Comparison of ENCODE assay signal across 13 mouse cellular contexts in the genomic region with DNA sequence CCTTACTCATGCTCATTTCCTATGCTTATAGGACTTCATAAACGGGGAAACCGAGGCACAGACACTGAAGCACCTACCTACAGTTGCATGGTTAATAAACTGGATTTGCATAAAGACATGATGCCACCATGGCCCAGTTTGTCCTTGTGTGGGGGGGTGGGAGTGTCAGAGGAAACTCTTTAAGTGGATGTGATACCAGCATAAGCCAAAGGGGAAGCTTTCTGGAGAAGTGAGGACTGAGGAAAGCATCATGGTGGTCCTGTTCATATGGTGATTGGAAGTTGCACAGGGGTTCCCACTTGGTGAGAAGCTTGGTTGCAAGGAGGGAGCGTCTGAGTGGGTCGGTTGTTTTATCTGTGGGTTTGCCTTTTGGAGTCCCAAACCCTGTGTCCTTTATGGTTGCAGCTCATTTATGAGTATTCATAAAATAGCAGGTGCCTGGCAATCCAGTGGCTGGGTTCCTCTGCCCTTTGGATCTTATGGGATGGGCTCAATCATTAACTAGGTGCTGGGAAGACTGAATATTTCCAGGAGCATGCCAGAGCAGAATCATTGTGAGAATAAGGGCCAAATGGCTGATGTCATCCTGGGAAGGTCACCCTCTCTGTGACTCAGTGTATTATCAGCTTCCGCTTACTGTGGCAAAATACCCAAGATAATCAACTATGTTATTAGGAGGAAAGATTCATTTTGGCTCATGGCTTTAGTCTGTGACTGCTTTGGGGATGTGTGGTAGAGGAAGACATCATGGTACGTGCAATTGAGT.
DNase-seq lines count a peak whose midpoint lies in the region; ATAC-seq lines count a peak whose summit lies in the region.
"Had no signal": no experiment of that assay in that cellular context is flagged by ENCODE, and none has a peak within 500 bp of the region (broad histone marks: within the 10 kb centered on the region; RNA-seq: fewer than 3 reads in every experiment).

No protein-coding gene starts in this region.

- no peaks in the 10 kb centered on the region for H3K36me3 ChIP-seq in intestine, embryonic 14.5 days (ENCODE audit: control insufficient read depth, insufficient read depth, low read length)
- H3K36me3 ChIP-seq in limb, embryonic 15.5 days = no peaks in the 10 kb centered on the region
- H3K36me3 ChIP-seq: forebrain, embryonic 12.5 days; midbrain, embryonic 15.5 days had no signal

- H3K27ac ChIP-seq in intestine, embryonic 14.5 days (ENCODE audit: low read depth) = peak overlapping the region; percentile 75
- H3K27ac ChIP-seq in limb, embryonic 15.5 days = peak overlapping the region; percentile 90
- H3K27ac ChIP-seq: hindbrain, postnatal 0 days; midbrain, embryonic 15.5 days had no signal

- H3K27me3 ChIP-seq in intestine, embryonic 14.5 days (replicated peaks; ENCODE audit: control insufficient read depth, insufficient read depth, low read length) = no peaks in the 10 kb centered on the region
- H3K27me3 ChIP-seq in limb, embryonic 15.5 days = no peaks in the 10 kb centered on the region
- H3K27me3 ChIP-seq: forebrain, embryonic 12.5 days; midbrain, embryonic 15.5 days had no signal

- ATAC-seq in intestine, embryonic 14.5 days (replicated peaks; ENCODE audit: low FRiP score, low TSS enrichment, low read depth) = peak; percentile 88
- ATAC-seq in limb, embryonic 15.5 days (ENCODE audit: insufficient number of reproducible peaks, low FRiP score, low TSS enrichment, low read depth) = no peak

- H3K4me1 ChIP-seq in intestine, embryonic 14.5 days (replicated peaks; ENCODE audit: control insufficient read depth, insufficient read depth, low read length) = peaks cover 25% of the 10 kb centered on the region
- H3K4me1 ChIP-seq in limb, embryonic 15.5 days = peaks cover 38% of the 10 kb centered on the region

- WGBS in intestine, embryonic 14.5 days = 80% methylated on average over 6 of the region's 6 CpGs
- WGBS in limb, embryonic 15.5 days = 82% methylated on average over 6 of the region's 6 CpGs

- H3K9me3 ChIP-seq in intestine, embryonic 14.5 days (ENCODE audit: control insufficient read depth, low read length) = no peaks in the 10 kb centered on the region
- no peaks in the 10 kb centered on the region for H3K9me3 ChIP-seq in limb, embryonic 15.5 days
- H3K9me3 ChIP-seq: forebrain, embryonic 12.5 days; midbrain, embryonic 15.5 days had no signal

- peak; percentile 62 for DNase-seq in heart, adult 11 months
- DNase-seq in heart, postnatal 14 days = no peak
- peak; percentile 56 for DNase-seq in adrenal gland, adult 8-10 months
- DNase-seq in intestine, embryonic 14.5 days (ENCODE audit: low spot score) = peak; percentile 67
- DNase-seq in embryo, embryonic 9.5 days (ENCODE audit: extremely low spot score) = no peak
- no peak for DNase-seq in right cerebral cortex, postnatal 14 days
- DNase-seq in testis, postnatal 14 days (ENCODE audit: low spot score) = no peak
- DNase-seq: cerebellum, adult 18-20 months had no signal

- no peak overlapping the region for H3K4me2 ChIP-seq in intestine, embryonic 14.5 days (ENCODE audit: low read length)
- H3K4me2 ChIP-seq in limb, embryonic 15.5 days = no peak overlapping the region
- H3K4me2 ChIP-seq: forebrain, embryonic 12.5 days; heart, embryonic 11.5 days; midbrain, embryonic 15.5 days had no signal

- H3K9ac ChIP-seq in intestine, embryonic 14.5 days (ENCODE audit: low read length) = no peak overlapping the region
- no peak overlapping the region for H3K9ac ChIP-seq in limb, embryonic 15.5 days
- H3K9ac ChIP-seq: forebrain, embryonic 12.5 days; midbrain, embryonic 15.5 days had no signal

- intact Hi-C loops in heart, postnatal 14 days (cut with DNase I) = no loop called here

- H3K4me3 ChIP-seq in intestine, embryonic 14.5 days (ENCODE audit: low read depth, low read length) = no peak overlapping the region
- no peak overlapping the region for H3K4me3 ChIP-seq in limb, embryonic 15.5 days
- H3K4me3 ChIP-seq: forebrain, embryonic 12.5 days; midbrain, embryonic 15.5 days had no signal

Comparison
In these comparisons a context has a peak if more than half of its experiments do, and no peak if none do; other contexts are left out.
1. DNase-seq: peak in heart, adult 11 months (single experiment), adrenal gland, adult 8-10 months (single experiment) and intestine, embryonic 14.5 days (single experiment); none in heart, postnatal 14 days (0 of 2), embryo, embryonic 9.5 days (single experiment), right cerebral cortex, postnatal 14 days (single experiment) and testis, postnatal 14 days (single experiment).